Mouse (Mus musculus) retina, embryonic 14.5 days (tissue): ENCODE data around the gene Letm1.

Source experiments
- DNase-seq: peaks from one replicate; pipeline ENCODE4 v3.0.0-alpha.2; 2015; ENCODE audit warnings: low spot score

Letm1 gene

GRCm38 (mm10) chr5:33707163-33707562 lies 75.5 kb downstream of the Letm1 start:
- no peak for DNase-seq

- no peak for DNase-seq
Measured at GRCm38 (mm10) chr5:33706350-33706629, 76.3 kb downstream of the Letm1 start.

- DNase-seq: no peak
Measured at GRCm38 (mm10) chr5:33705612-33706349, 76.8 kb downstream of the Letm1 start.

- DNase-seq: no peak
Measured at GRCm38 (mm10) chr5:33704945-33705611, 77.5 kb downstream of the Letm1 start.

GRCm38 (mm10) chr5:33703999-33704398 lies 78.6 kb downstream of the Letm1 start:
- DNase-seq: no peak

GRCm38 (mm10) chr5:33701832-33702231 lies 80.8 kb downstream of the Letm1 start:
- no peak for DNase-seq

GRCm38 (mm10) chr5:33700010-33700409 lies 82.6 kb downstream of the Letm1 start:
- DNase-seq: no peak

GRCm38 (mm10) chr5:33698669-33699068 lies 83.9 kb downstream of the Letm1 start:
- no peak for DNase-seq

- peak; percentile 83 for DNase-seq
Measured at GRCm38 (mm10) chr5:33697947-33698512, 84.6 kb downstream of the Letm1 start.

GRCm38 (mm10) chr5:33697534-33697933 lies 85.1 kb downstream of the Letm1 start:
- DNase-seq: no peak

- DNase-seq: no peak
Measured at GRCm38 (mm10) chr5:33696430-33696829, 86.2 kb downstream of the Letm1 start.

GRCm38 (mm10) chr5:33695718-33696121 lies 86.9 kb downstream of the Letm1 start:
- DNase-seq: no peak

GRCm38 (mm10) chr5:33694848-33695717 lies 87.5 kb downstream of the Letm1 start:
- DNase-seq: peak; percentile 79

GRCm38 (mm10) chr5:33694461-33694847 lies 88.2 kb downstream of the Letm1 start:
- no peak for DNase-seq

- no peak for DNase-seq
Measured at GRCm38 (mm10) chr5:33692393-33692792, 90.2 kb downstream of the Letm1 start.

- no peak for DNase-seq
Measured at GRCm38 (mm10) chr5:33689852-33690645, 92.6 kb downstream of the Letm1 start.
